Mouse (Mus musculus) c-Kit-positive CD71-negative TER-119-negative erythroid progenitor cells, embryonic 14.5 days (primary cell): ENCODE data around the gene Zfp266.

Experiments used
- DNase-seq: peaks from one replicate; pipeline ENCODE4 v3.0.0-alpha.2; 2013; ENCODE audit warnings: low read depth

The Zfp266 gene

DNA sequence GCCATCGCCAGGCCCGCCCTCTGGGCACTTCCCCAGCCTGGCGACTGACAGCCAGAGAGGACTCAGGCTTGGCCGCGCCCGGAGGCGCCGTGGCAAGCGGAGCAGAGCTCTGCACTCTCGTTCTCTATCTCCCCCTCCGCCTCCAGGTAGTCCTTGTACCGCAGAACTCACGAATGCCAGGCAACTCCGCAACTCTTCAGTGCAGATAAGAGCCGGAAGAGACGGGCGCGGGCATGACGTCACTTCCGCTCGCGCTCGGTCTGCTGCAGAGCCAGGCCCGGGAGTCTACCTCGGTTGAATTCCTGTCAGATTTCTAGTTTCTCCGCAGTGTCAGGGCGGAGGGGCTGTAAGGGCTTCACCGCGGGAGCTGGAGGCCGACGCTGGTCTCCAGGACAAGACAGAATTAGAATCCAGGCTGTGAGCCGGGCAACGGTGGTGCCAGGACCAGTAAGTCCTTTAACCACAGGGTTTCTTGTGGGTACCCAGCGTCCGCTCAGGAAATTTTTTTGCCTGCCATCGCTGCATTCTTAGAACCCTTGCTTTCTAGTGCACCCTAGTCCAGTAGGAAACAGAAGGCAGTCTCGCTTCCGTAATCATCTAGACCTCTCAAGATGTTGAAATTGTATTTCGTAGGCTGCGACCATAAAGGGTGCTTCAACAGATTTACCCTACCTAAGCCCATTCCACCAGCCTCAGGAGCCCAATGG is 28.5 kb downstream of the Zfp266 start, which contains the start of gene Zfp426:
Gene Zfp426 (minus strand): TSS at position 220 of the 707 bp plus-strand sequence.
- peak; percentile 83 for DNase-seq

DNA sequence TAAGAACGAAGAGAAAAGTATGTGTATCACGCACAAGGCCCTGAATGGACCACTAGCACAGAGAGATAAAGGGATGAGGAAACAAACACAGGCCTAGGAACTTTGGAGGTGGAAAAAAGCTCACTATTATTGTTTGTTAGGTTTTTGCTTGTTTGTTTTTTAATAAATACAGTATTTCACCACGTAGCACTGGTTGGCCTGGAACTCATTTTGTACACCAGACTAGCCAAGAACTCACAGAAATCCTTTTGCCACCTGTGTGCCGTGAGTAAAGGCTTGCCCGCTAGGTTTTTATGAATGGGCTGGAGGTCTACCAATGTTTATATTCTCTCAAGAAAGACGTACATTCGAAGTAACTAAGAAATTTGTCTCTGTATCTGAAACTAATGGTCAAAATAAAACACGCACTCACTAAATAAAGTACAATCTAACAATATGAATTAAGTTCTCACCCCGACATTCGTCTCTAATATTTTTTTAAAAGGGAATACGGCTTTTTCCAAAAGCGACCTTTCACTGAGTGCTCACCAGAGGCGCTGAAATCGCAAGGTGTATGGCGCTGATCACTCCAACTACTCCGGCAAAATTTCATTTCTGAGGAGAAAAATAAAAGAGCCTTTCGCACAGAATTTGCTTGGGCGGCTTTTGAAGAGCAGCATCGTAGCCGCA is 29.2 kb downstream of the Zfp266 start:
- no peak for DNase-seq

DNA sequence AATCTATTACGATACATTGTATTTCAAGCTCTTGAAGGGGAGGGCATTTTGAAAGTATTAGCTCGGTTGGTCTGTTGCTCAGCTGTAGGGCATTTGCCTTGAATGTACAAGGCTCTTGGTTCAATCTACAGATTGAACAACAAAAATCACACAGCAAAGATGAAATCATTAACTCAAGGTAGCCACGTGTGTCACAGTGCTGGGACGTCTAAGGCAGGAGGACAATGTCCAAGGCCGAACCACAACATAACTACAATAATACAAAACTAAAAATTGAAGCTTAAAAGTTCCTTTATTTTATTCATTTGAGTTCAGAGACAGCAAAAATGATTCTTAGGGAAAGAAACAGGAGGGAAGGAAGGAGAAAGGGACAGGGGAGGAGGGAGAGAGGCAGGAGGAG is 31.7 kb downstream of the Zfp266 start:
- DNase-seq: no peak

DNA sequence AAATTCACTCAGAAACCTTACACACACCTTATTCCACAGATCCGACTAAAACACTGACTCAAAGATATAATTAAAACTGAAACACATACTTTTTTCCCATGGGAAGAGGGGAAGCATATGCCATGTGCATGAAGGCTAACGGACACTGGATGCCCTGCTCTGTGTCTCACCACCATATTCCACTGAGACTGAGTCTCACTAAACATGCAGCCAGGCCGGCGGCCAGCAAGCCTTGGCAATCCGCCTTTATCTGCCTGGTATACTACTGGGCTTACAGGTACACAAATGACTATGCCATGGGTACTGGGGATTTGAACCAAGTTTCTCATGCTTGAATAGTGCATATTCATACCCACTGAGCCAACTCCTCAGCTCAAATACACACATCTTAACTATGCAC is 41.8 kb downstream of the Zfp266 start:
- no peak for DNase-seq

DNA sequence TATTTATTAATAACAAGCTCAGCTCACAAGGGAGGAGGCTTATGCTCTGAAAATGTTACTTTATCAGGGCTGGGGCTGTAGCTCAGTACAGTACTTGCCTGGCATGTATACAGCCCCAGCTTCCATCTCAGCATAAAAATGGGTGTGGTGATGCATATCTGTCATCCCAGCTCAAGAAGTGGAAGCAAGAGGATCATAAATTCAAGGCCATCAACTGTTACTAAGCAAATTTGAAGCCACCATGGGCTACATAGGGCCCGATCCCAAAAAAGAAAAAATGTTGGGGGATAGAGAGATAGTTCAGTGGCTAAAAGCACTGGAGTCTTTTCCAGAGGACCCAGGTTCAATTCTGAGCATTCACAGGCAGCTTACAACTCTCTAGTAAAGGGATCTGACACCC is 44.6 kb downstream of the Zfp266 start:
- DNase-seq: no peak

DNA sequence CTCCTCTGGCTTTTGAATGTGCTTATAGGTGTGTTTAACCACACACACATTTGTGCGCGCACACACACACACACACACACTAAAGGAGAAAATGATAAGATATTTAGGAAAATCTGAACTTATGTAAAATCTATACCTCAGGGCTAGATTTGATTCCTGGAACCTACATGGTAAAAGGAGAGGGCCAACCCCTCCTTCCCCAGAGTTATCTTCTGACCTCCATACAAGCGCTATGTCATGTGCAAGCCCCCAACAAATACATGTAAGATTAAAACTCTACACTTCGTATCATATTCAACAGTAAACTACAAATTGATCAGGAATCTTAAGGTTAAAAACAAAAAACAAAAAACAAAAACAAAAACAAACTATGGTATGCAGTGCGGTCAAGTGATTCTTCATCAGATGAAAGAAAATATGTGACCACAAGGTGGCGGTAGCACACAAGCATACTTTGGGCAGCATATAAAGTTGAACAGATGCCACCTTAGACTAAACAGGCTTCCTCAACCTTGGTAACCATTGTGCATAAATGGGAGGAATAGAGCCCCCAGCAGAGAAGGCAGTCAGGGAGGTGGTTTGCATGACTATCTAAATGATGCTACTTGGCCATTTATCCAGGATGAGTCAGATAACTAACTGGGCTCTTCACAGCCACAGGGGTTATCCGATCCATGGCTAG is 54.3 kb downstream of the Zfp266 start:
- DNase-seq: peak; percentile 71

DNA sequence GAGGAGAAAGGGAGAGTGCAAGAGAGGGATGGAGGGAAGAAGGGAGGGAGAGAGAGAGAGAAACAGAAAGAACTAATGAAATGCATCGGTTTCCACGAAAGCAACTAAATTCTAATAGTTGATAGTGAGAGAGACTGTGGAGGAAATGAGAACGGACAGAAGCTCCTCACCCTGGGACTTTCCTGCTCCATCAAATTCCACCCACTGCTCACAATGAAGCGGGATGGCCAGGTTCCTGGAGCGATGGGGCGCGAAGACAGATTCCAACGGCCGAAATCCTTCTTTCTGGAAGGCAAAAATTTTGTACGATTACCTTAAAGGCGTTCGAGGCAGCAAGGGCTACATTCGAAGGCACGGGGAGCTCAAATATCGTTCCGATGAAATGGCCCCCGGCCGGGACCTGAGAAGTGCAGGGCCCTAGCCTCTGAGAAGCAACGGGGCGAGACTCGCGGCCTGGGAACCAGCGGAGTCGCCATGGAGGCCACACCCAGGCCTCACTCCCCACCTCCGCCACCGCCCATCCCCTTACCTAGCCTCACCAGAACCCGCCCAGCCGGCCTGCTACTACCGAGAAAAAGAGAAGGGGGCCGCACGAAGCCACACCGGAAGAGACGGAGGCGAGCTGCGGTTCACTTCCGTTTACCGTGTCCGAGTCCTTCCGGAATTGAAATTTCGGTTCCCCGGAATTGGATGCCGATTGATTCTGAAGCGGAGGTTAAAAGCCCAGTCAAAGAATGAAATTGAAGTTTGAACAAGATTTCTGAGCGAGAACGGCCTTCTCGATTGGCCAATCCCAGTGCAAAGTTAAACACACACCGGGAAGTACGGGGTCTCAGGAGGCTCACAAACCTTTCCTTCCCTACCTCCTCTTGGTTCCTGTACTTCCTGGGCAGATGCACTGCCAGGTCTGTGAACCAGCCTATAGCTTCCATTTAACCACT is 61.6 kb downstream of the Zfp266 start, which contains the start of gene Zfp26:
Gene Zfp26 (minus strand): TSS at position 786 of the 941 bp plus-strand sequence.
- peak; percentile 68 for DNase-seq

DNA sequence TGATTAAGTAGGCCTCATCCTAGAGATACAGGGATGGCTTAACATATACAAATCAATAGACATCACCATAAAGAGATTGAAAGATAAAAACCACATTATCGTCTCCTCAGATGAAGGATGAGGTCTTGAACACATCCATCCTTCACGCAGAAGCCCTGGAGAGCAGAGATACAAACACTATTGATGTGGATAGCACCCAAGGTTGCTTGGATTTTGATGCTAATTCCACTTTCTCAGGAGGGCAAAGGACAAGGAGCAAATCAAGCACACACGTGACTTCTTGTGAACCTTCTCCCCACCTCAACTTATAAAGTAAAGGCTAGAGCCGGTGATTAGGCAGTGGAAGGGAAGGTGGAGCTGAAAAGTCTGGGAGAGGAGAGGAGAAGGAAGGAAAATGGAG is 67.6 kb downstream of the Zfp266 start:
- no peak for DNase-seq

DNA sequence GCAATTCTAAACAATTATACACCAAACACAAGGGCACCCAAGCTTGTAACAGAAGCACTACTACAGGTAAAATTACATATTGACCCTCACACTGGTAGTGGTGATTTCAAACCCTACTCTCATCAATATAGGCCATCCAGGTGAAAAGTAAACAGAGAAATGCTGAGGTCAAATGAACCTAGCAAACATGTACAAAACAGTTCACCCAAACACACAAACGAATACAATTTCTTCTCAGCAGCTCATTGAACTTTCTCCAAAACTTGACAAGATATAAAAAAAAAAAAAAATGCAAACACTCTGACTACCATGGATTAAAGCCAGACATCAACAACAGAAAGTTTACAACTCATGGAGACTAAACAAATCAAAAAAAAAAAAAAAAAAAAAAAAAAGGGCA is 69.7 kb downstream of the Zfp266 start:
- DNase-seq: no peak
